Mouse (Mus musculus) small intestine, adult 2 months (tissue): Measurements from ENCODE around the gene Afdn.

ENCODE experiments used
- CTCF ChIP-seq: fragments of 200-500 bp; IDR thresholded peaks from 2 replicates; pipeline ENCODE4 v1.5.1; 2012; ENCODE audit warnings: low read depth, mild to moderate bottlenecking, control low read depth, inconsistent platforms, low read length, moderate library complexity, mixed read lengths; ENCODE audit not compliant: insufficient replicate concordance, insufficient read length; ENCODE audit errors: extremely low read depth
- POLR2A ChIP-seq: fragments of 200-500 bp; IDR thresholded peaks from 2 replicates; pipeline ENCODE4 v1.6.1; 2012; ENCODE audit warnings: low read depth, mild to moderate bottlenecking, control low read depth, inconsistent platforms, low read length, moderate library complexity

- TF ChIP-seq CTCF (no peak), POLR2A (no peak)
These were observed 33.4 kb upstream of the Afdn start for GRCm38 (mm10) chr17:13726832-13727355.
